Mouse (Mus musculus) lung, postnatal 0 days (tissue): ENCODE results near the gene Bcl2l11. TPM values are rescaled to one million over a fixed set of nuclear protein-coding genes. Genes with fewer than 3 reads are reported as not detected.

Experiments
- ATAC-seq: fragments of 200-750 bp; cut with Nextera tagmentation; 2 replicates; pipeline ENCODE4 v1.8.0; 2017; ENCODE audit warnings: moderate library complexity
- DNase-seq: peaks from one replicate; pipeline ENCODE4 v3.0.0-alpha.2; 2016; ENCODE audit warnings: low spot score
- H3K27ac ChIP-seq: fragments of 300-500 bp; sonication (generic); 2 replicates; pipeline ENCODE4 v1.5.1; 2014; ENCODE audit warnings: antibody characterized with exemption, mild to moderate bottlenecking, low read length, mixed read lengths
- H3K27me3 ChIP-seq: fragments of 300-500 bp; sonication (generic); replicated peaks from 2 replicates; pipeline ENCODE4 v1.6.1; 2014; ENCODE audit warnings: low read length, mixed read lengths; ENCODE audit not compliant: insufficient read depth
- H3K36me3 ChIP-seq: fragments of 300-500 bp; sonication (generic); 2 replicates; pipeline ENCODE4 v1.6.1; 2014; ENCODE audit warnings: low read length, mixed read lengths; ENCODE audit not compliant: insufficient read depth
- H3K4me1 ChIP-seq: fragments of 300-500 bp; sonication (generic); 2 replicates; pipeline ENCODE4 v1.6.1; 2014; ENCODE audit warnings: antibody characterized with exemption, low read depth, low read length, mixed read lengths; ENCODE audit not compliant: insufficient read depth
- H3K4me2 ChIP-seq: fragments of 300-500 bp; sonication (generic); replicated peaks from 2 replicates; pipeline ENCODE4 v1.6.1; 2014; ENCODE audit warnings: low read depth, mild to moderate bottlenecking, low read length, moderate library complexity, mixed read lengths
- H3K4me3 ChIP-seq: fragments of 300-500 bp; sonication (generic); 2 replicates; pipeline ENCODE4 v1.5.1; 2014; ENCODE audit warnings: low read depth, low read length
- H3K9ac ChIP-seq: fragments of 300-500 bp; sonication (generic); replicated peaks from 2 replicates; pipeline ENCODE4 v1.6.1; 2014; ENCODE audit warnings: low read depth, mild to moderate bottlenecking
- H3K9me3 ChIP-seq: fragments of 300-500 bp; sonication (generic); 2 replicates; pipeline ENCODE4 v1.6.1; 2016; ENCODE audit warnings: low read length, mixed read lengths
- CTCF ChIP-seq: IDR thresholded peaks from 2 replicates; pipeline ENCODE4 v1.5.1; 2016; ENCODE audit warnings: antibody characterized with exemption, mild to moderate bottlenecking
- EP300 ChIP-seq: IDR thresholded peaks from 2 replicates; pipeline ENCODE4 v1.6.1; 2016; ENCODE audit warnings: antibody characterized with exemption, mild to moderate bottlenecking, control low read depth
- WGBS: fragments of 180-500 bp; shearing (Covaris S2); extraction: QIAGEN DNeasy Blood & Tissue Kit; methylation state at CpG from one replicate; pipeline ENCODE4 v1.1.7; 2014; 5-methylcytosine and 5-hydroxymethylcytosine counted together
- polyA plus RNA-seq: library from polyadenylated mRNA; unstranded; fragments of >200 nt; fragmentation: Nextera tagmentation; extraction: Ambion mirVana; gene quantifications from 2 replicates; pipeline ENCODE4 v1.2.1, GENCODE M21; 2015

The Bcl2l11 gene
- polyA plus RNA-seq, 1 experiment from 2014 or later, result 18.5 TPM

- H3K4me3 ChIP-seq, result no peak overlapping the region
- no peak overlapping the region for H3K9ac ChIP-seq
Observed at GRCm38 (mm10) chr2:128172266-128172665, 46.4 kb downstream of the Bcl2l11 start.

DNA sequence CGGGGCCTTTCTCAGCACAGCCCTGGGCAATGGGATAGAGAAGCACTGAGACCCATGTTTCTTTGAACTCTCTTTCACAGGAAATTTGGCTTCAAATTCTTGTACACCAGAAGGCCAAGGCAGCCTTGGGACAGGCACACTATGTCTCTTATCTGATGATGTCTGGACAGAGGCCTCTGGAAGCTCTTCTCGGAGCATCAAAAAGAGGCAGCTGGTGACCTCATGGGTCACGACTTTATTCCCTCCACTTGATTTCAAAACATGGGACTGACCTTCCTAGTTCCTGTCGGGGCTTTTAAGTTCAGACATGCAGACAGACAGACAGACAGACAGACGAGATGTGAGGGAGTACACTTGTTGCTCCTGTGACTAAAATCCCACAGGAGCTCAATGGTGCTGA is 48.3 kb downstream of the Bcl2l11 start:
- TF ChIP-seq EP300, result no peak
- no peak for TF ChIP-seq CTCF
- Histone ChIP-seq H3K4me1 (peaks cover 17% of the 10 kb centered on the region), H3K4me3 (no peak overlapping the region), H3K36me3 (no peaks in the 10 kb centered on the region), H3K9me3 (no peaks in the 10 kb centered on the region), H3K27me3 (no peaks in the 10 kb centered on the region), H3K9ac (no peak overlapping the region), H3K4me2 (no peak overlapping the region), H3K27ac (no peak overlapping the region)
- WGBS, result 54% methylated on average over 5 of the region's 5 CpGs
- no peak for DNase-seq
- no peak for ATAC-seq

More at GRCm38 (mm10) chr2:128172266-128172665, 46.4 kb downstream of the Bcl2l11 start:
- ATAC-seq, result peak; percentile 96
- Histone ChIP-seq H3K9me3 (no peaks in the 10 kb centered on the region), H3K36me3 (no peaks in the 10 kb centered on the region), H3K4me2 (no peak overlapping the region), H3K4me1 (peaks cover 13% of the 10 kb centered on the region), H3K27me3 (no peaks in the 10 kb centered on the region), H3K27ac (0 out of 2 replicates have a peak overlapping the region, but pooled peaks have one; percentile 43)
- DNase-seq, result peak; percentile 91
- TF ChIP-seq CTCF (no peak), EP300 (peak; percentile 68)
- WGBS, result 72% methylated on average over 5 of the region's 5 CpGs

DNA sequence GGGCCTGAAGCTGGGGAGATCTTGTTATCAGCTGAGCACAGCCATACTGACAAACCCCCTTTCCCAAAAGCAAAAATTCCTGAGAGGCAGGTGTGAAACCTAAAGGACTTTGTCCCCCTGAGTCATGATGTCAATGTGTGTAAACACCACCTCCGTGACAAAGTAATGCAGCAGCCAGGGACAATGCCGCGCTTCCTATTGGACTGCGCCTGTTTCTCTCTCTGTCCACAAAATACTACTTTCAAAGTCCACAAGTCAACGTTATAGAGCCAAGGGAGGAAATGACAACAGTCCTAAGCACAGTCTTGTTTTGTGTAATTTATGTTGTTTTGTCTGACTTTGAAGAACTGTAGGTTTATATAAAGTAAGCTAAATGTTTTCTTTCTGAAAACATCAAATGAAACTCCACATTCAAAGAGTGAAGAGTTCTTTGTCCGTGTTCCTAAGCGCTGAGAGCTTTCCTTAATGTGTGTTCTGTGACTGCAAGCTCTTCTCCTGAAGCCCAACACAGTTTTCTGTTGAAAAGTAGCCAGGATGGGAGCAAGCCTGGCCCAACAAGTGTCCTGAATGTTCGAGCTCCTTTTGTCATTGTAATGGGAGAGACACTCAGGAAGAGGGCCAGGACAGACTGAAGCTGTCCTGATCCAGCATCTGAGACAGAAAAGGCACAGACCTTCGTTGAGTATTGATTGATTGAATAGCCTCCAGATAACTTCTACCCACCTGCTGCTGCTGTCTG is 48.9 kb downstream of the Bcl2l11 start:
- DNase-seq (peak; percentile 28), ATAC-seq (no peak)
- TF ChIP-seq CTCF (no peak), EP300 (0 out of 2 replicates have a peak, but pooled peaks have one; percentile 8)
- H3K27ac ChIP-seq, result 0 out of 2 replicates have a peak overlapping the region, but pooled peaks have one; percentile 9
- H3K27me3 ChIP-seq, result no peaks in the 10 kb centered on the region
- H3K9me3 ChIP-seq, result no peaks in the 10 kb centered on the region
- 31% methylated on average over 9 of the region's 9 CpGs for WGBS
- H3K4me1 ChIP-seq, result peaks cover 23% of the 10 kb centered on the region
- H3K9ac ChIP-seq, result no peak overlapping the region
- no peak overlapping the region for H3K4me2 ChIP-seq
- H3K36me3 ChIP-seq, result no peaks in the 10 kb centered on the region
- no peak overlapping the region for H3K4me3 ChIP-seq

DNA sequence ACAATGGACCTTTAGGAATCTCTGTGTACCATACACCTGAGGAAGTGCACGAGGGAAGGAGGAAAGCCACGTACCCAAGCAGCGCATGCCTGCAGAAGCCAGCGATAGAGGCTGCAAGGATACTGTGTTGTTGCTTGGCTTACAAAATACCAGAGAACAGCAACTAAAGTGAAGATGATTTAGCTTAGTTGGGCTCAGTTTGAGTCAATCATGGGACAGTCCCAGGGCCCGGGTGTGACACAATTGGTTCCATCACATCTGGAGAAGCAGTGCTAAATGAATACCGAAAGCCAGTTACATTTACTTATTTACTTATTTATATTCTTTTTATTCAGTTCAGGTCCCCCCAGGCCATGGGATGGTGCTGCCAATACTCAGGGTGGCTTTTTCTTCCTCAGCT is 49.8 kb downstream of the Bcl2l11 start:
- no peak overlapping the region for H3K4me3 ChIP-seq

DNA sequence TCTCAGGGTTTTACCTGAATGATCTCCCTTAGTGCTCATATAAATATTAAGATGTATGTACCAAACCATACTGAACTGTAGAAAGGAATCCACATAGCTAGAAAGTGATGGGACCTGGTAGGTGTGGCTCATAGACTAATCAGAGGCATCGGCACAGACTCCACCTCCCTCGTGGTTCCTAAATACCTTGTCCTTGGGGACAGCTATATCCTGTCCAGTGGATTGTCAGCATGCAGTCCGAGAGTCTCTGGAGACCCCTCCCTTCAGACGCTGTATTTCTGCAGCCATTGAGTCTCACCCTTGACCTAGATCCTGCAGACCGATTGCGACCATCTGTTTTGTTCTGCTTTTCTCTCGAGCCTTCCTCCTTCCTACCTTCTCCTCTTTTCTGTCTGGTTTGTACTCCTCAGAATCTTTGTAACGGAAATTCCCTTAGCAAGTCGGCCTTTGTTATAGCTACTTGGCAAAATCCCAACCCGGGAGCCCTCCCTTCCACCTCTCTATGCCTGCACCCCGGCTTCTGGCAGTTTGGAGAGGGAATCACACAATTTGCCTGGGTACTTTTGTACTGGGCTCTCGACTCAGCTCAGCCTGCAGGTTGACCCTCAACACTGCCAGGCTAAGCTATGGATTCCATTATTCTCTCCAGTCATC is 50.7 kb downstream of the Bcl2l11 start:
- 28% methylated on average over 12 of the region's 12 CpGs for WGBS
- no peak for TF ChIP-seq CTCF
- Histone ChIP-seq H3K27ac (no peak overlapping the region), H3K4me2 (no peak overlapping the region), H3K9me3 (no peaks in the 10 kb centered on the region), H3K36me3 (no peaks in the 10 kb centered on the region), H3K9ac (no peak overlapping the region), H3K4me3 (no peak overlapping the region), H3K4me1 (peaks cover 28% of the 10 kb centered on the region), H3K27me3 (no peaks in the 10 kb centered on the region)
- no peak for DNase-seq
- ATAC-seq, result no peak

More for the DNA sequence above, 49.8 kb downstream of the Bcl2l11 start:
- no peak for TF ChIP-seq EP300
- no peak for TF ChIP-seq CTCF
- Histone ChIP-seq H3K4me2 (no peak overlapping the region), H3K4me1 (peaks cover 28% of the 10 kb centered on the region), H3K27ac (no peak overlapping the region), H3K36me3 (no peaks in the 10 kb centered on the region), H3K9me3 (no peaks in the 10 kb centered on the region), H3K27me3 (no peaks in the 10 kb centered on the region), H3K9ac (no peak overlapping the region)
- DNase-seq (no peak), ATAC-seq (no peak)
- 95% methylated on average over 6 of the region's 6 CpGs for WGBS

DNA sequence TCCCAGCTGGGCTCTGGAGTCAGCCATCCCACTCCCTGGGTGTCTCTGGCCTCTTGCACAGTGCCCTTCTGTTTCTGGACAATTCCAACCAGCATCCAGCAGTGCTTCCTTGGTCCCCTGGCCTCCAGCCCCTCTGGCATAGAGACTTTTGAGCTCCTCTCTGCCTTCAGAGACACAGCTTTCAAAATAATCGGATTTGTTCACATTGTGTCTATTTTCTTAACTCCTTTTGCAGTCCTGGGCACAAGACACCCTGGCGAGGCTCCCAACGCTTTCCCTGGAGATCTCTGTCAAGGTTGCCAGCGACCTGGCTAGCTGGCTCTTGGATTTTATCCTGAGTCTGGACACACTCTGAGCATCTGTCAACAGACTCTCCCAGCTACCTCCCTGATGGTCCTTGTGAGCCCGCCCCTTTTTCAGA is 51.4 kb downstream of the Bcl2l11 start:
- Histone ChIP-seq H3K4me3 (no peak overlapping the region), H3K4me2 (no peak overlapping the region), H3K9ac (no peak overlapping the region), H3K27ac (no peak overlapping the region), H3K9me3 (no peaks in the 10 kb centered on the region), H3K36me3 (no peaks in the 10 kb centered on the region), H3K27me3 (no peaks in the 10 kb centered on the region), H3K4me1 (peaks cover 28% of the 10 kb centered on the region)
- 73% methylated on average over 5 of the region's 5 CpGs for WGBS
- TF ChIP-seq EP300 (no peak), CTCF (no peak)
- no peak for ATAC-seq
- DNase-seq, result no peak
